Mouse (Mus musculus): ENCODE data around the gene Jaml. TPM values are rescaled to one million over a fixed set of nuclear protein-coding genes. Genes with fewer than 3 reads are reported as not detected.

The Jaml gene
- total RNA-seq, 1 experiment, result 0.40 TPM

GRCm38 (mm10) chr9:45092641-45093040 lies 13.7 kb downstream of the Jaml start:
- Histone ChIP-seq H3K36me3 (ENCODE audit: control insufficient read depth, insufficient read depth, low read length, poor library complexity, severe bottlenecking) (no peaks in the 10 kb centered on the region), H3K9me3 (ENCODE audit: control insufficient read depth, insufficient read depth, low read depth, low read length) (no peaks in the 10 kb centered on the region), H3K4me1 (ENCODE audit: control insufficient read depth in 2 of 2, insufficient read depth in 2 of 2, low read length in 2 of 2, poor library complexity in 1 of 2) (0 out of 4 replicates have a peak, but pooled peaks cover 0 to 4% of the 10 kb centered on the region in 2 experiments), H3K27ac (ENCODE audit: insufficient read depth, low read depth, low read length, poor library complexity, severe bottlenecking) (no peak overlapping the region), H3K4me3 (ENCODE audit: insufficient read depth in 1 of 2, low read depth in 1 of 2, low read length in 2 of 2, poor library complexity in 1 of 2, severe bottlenecking in 1 of 2) (peak overlapping the region in 1 of 2 experiments; percentile 45; a peak in 1 of 4 replicates), H3K9ac (ENCODE audit: insufficient read depth, low read depth, low read length, poor library complexity, severe bottlenecking) (no peak overlapping the region)
- TF ChIP-seq ZNF384 (IDR thresholded peaks at IDR 0.05; ENCODE audit: low read depth, low read length) (no peak), HCFC1 (IDR thresholded peaks at IDR 0.05; ENCODE audit: borderline replicate concordance, insufficient read depth, low read length) (no peak), ZC3H11A (IDR thresholded peaks at IDR 0.05; ENCODE audit: borderline replicate concordance, low read depth, low read length) (no peak), MAFK (IDR thresholded peaks at IDR 0.05; ENCODE audit: insufficient read depth, low read depth, low read length) (no peak), CHD2 (IDR thresholded peaks at IDR 0.05; ENCODE audit: low read depth, low read length) (no peak)
- DNase-seq (ENCODE audit: low read depth, low spot score), result no peak
- in situ Hi-C loops (cut with MboI; ENCODE audit: low sequenced_read_pairs in 2 of 2, unreplicated experiment in 2 of 2), result no loop called here

DNA sequence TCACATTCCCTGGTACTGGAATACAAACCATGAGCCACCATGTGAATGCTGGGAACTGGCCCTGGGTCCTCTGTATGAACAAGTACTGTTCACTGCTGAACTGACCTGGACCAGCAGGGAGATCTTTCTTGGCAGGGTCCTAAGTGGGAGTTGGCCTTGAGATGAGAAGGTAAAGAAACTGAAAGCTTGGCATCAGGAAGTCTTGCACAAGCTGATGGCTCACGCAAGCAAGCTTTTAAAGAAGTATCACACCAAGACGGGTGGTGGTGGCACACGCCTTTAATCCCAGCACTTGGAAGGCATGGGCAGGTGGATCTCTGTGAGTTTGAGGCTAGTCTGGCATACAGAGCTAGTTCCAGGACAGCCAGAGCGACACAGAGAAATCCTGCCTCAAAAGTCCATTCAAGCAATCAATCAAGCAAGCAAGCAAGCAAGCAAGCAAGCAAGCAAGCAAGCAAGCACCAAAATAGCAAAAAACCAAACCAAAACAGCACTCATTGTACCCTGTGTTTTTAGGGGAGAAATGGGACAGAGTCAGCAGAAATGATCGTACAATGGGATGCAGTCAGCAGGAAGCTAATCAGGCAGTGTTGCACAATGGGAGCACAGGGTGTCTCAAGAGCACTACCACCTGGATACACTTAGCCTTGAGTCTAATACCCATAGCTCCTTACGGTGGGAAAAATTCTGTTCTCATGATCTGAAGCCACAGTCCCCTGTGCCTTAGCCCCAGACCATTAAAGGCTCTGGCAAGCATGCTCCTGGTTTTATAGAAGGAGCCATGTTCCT lies 16.4 kb downstream of the Jaml start:
- in situ Hi-C loops (cut with MboI; ENCODE audit: low sequenced_read_pairs in 2 of 2, unreplicated experiment in 2 of 2), result no loop called here
- H3K9me3 ChIP-seq (ENCODE audit: control insufficient read depth, insufficient read depth, low read depth, low read length), result no peaks in the 10 kb centered on the region
- no peak overlapping the region for H3K9ac ChIP-seq (ENCODE audit: insufficient read depth, low read depth, low read length, poor library complexity, severe bottlenecking)
- no peak for DNase-seq (ENCODE audit: low read depth, low spot score)
- no peaks in the 10 kb centered on the region for H3K36me3 ChIP-seq (ENCODE audit: control insufficient read depth, insufficient read depth, low read length, poor library complexity, severe bottlenecking)
- no peak overlapping the region for H3K27ac ChIP-seq (ENCODE audit: insufficient read depth, low read depth, low read length, poor library complexity, severe bottlenecking)
- H3K4me3 ChIP-seq (ENCODE audit: insufficient read depth in 1 of 2, low read depth in 1 of 2, low read length in 2 of 2, poor library complexity in 1 of 2, severe bottlenecking in 1 of 2), result no peak overlapping the region
- H3K4me1 ChIP-seq (ENCODE audit: control insufficient read depth in 2 of 2, insufficient read depth in 2 of 2, low read length in 2 of 2, poor library complexity in 1 of 2), result 0 out of 4 replicates have a peak, but pooled peaks cover 0 to 4% of the 10 kb centered on the region in 2 experiments
- TF ChIP-seq ZNF384 (IDR thresholded peaks at IDR 0.05; ENCODE audit: low read depth, low read length), result no peak
- TF ChIP-seq ZC3H11A (IDR thresholded peaks at IDR 0.05; ENCODE audit: borderline replicate concordance, low read depth, low read length), result no peak
- no peak for TF ChIP-seq CHD2 (IDR thresholded peaks at IDR 0.05; ENCODE audit: low read depth, low read length)
- no peak for TF ChIP-seq HCFC1 (IDR thresholded peaks at IDR 0.05; ENCODE audit: borderline replicate concordance, insufficient read depth, low read length)

- no peak overlapping the region for H3K4me3 ChIP-seq (ENCODE audit: insufficient read depth in 1 of 2, low read depth in 1 of 2, low read length in 2 of 2, poor library complexity in 1 of 2, severe bottlenecking in 1 of 2)
- no peak for TF ChIP-seq MAFK (IDR thresholded peaks at IDR 0.05; ENCODE audit: insufficient read depth, low read depth, low read length)
- TF ChIP-seq HCFC1 (IDR thresholded peaks at IDR 0.05; ENCODE audit: borderline replicate concordance, insufficient read depth, low read length), result no peak
- no peak for TF ChIP-seq CHD2 (IDR thresholded peaks at IDR 0.05; ENCODE audit: low read depth, low read length)
- TF ChIP-seq ZNF384 (IDR thresholded peaks at IDR 0.05; ENCODE audit: low read depth, low read length), result no peak
- TF ChIP-seq ZC3H11A (IDR thresholded peaks at IDR 0.05; ENCODE audit: borderline replicate concordance, low read depth, low read length), result no peak
- no peak overlapping the region for H3K9ac ChIP-seq (ENCODE audit: insufficient read depth, low read depth, low read length, poor library complexity, severe bottlenecking)
- no peak for DNase-seq (ENCODE audit: low read depth, low spot score)
- no peaks in the 10 kb centered on the region for H3K36me3 ChIP-seq (ENCODE audit: control insufficient read depth, insufficient read depth, low read length, poor library complexity, severe bottlenecking)
- no peak overlapping the region for H3K27ac ChIP-seq (ENCODE audit: insufficient read depth, low read depth, low read length, poor library complexity, severe bottlenecking)
- no peaks in the 10 kb centered on the region for H3K9me3 ChIP-seq (ENCODE audit: control insufficient read depth, insufficient read depth, low read depth, low read length)
- in situ Hi-C loops (cut with MboI; ENCODE audit: low sequenced_read_pairs in 2 of 2, unreplicated experiment in 2 of 2), result no loop called here
- H3K4me1 ChIP-seq (ENCODE audit: control insufficient read depth in 2 of 2, insufficient read depth in 2 of 2, low read length in 2 of 2, poor library complexity in 1 of 2), result no peaks in the 10 kb centered on the region
Measured at GRCm38 (mm10) chr9:45097877-45098276, 18.9 kb downstream of the Jaml start.

DNA sequence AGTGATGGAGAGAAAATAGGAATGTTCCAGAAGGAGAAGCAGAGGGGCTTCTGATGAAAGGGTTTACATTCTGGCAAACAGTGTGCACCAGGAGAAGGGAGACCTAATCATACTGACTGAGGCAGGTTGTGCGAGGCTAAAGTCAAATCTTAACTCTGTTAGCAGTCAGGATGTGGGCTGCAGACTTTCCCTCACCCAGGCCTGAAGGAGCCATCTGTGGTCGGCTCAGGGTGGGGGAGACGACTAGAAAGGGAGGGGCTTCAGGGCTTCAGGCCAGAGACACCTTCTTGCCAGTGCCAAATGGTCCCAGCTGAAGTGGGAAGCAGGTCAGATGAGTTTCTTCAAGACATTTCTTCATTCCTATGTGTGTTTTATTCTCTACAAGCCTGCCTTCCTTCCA lies 19.4 kb downstream of the Jaml start:
- Histone ChIP-seq H3K4me3 (ENCODE audit: insufficient read depth in 1 of 2, low read depth in 1 of 2, low read length in 2 of 2, poor library complexity in 1 of 2, severe bottlenecking in 1 of 2) (no peak overlapping the region), H3K27ac (ENCODE audit: insufficient read depth, low read depth, low read length, poor library complexity, severe bottlenecking) (no peak overlapping the region), H3K9me3 (ENCODE audit: control insufficient read depth, insufficient read depth, low read depth, low read length) (no peaks in the 10 kb centered on the region), H3K9ac (ENCODE audit: insufficient read depth, low read depth, low read length, poor library complexity, severe bottlenecking) (no peak overlapping the region), H3K4me1 (ENCODE audit: control insufficient read depth in 2 of 2, insufficient read depth in 2 of 2, low read length in 2 of 2, poor library complexity in 1 of 2) (no peaks in the 10 kb centered on the region), H3K36me3 (ENCODE audit: control insufficient read depth, insufficient read depth, low read length, poor library complexity, severe bottlenecking) (no peaks in the 10 kb centered on the region)
- no peak for TF ChIP-seq ZC3H11A (IDR thresholded peaks at IDR 0.05; ENCODE audit: borderline replicate concordance, low read depth, low read length)
- TF ChIP-seq MAFK (IDR thresholded peaks at IDR 0.05; ENCODE audit: insufficient read depth, low read depth, low read length), result no peak
- no peak for TF ChIP-seq HCFC1 (IDR thresholded peaks at IDR 0.05; ENCODE audit: borderline replicate concordance, insufficient read depth, low read length)
- no peak for TF ChIP-seq ZNF384 (IDR thresholded peaks at IDR 0.05; ENCODE audit: low read depth, low read length)
- DNase-seq (ENCODE audit: low read depth, low spot score), result no peak
- in situ Hi-C loops (cut with MboI; ENCODE audit: low sequenced_read_pairs in 2 of 2, unreplicated experiment in 2 of 2), result no loop called here
